Mouse (Mus musculus) cerebellum, postnatal 25 days (tissue): ENCODE data around the gene Tmc6.
"Not testable (repeated sequence)": the region's sequence is repeated elsewhere in the genome, so short reads cannot be mapped to it uniquely, and the experiment has no call there.

ENCODE experiments used
- DNase-seq, 2 experiments: peaks; one replicate each; pipeline ENCODE4 v3.0.0; 2021; ENCODE audit warnings: mixed read lengths in 2 of 2

Tmc6 gene

DNA sequence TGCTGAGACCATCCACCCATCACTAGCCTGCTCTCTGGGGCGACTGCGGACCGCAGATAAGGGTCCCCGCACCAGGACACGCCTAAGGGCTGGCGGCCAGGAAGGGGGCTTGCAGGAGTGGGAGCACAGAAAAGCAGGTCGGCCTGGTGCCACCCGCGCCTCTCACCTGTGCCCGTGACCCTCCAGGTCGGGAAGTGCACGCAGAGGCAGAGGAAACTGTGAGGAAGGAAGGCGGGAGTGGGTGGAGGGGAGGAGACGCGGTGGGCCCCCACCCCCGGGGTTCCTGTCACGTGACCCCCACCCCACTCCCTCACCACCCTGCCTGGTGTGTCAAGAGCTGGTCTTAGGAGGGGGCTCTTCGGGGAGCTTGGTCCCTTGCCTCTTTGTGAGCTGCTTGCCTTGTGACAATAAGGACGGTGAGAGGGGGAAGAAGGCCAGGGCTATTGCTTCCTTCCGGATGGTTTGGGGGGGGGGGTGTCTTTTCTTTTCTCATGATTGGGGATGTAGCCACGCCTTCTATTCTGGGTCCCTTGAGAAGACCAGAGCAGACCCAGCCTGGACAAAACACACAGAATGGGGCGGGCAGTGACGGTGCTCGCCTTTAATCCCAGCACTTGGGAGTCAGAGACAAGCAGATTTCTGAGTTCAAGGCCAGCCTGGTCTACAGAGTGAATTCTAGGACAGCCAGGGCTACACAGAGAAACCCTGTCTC is at the start of gene Tmc6, which contains the start of gene Tmc8:
Gene Tmc6 (minus strand): TSS at position 206 of the 712 bp plus-strand sequence.
Gene Tmc8 (plus strand): TSS at position 84 of the 712 bp plus-strand sequence.
- no peak for DNase-seq

DNA sequence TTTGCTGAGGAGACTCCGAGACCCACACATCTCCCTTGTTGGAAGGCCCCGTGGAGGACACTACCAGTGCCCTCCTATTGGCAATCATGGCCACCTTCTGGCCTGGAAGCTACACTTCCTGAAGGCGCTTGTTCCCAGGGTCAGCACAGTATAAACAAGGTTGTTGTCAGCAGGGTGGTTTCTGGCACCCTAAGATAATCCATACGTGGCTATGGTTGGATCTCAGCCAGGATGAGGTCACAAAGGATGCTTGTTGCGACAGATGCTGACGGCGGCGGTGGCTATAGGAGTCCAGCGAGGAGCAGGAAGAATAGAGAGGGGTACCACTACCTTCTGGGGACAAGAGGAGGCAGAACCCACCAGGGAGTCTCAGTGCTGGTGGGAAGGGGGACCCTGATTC is 48.4 kb upstream of the Tmc6 start:
- DNase-seq = no peak

DNA sequence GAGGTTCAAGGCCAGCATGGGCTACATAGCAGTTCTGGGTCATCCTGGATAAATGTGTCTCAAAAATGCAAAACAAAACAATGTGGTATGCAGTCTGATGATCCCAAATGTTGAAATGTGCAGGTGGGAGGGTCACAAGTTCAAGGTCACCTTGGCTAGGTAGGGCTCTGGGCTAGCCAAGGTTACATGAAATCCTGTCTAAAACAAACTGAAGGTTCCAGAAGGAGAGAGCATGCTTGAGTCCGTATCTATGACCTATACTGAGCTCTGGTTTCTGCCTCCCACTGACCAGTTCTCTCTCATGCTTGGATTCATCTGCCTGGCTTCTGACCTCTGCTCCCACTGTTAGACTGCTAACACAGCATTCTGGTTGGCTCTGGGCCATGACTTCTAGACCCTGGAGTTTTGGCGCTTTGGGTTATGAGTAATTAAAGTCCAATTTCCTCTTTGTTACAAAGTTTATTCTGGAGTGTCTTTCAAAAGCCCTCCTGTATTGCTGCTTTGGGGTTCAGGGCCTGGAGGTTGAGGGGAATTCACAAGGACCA is 47.7 kb upstream of the Tmc6 start:
- DNase-seq = no peak

DNA sequence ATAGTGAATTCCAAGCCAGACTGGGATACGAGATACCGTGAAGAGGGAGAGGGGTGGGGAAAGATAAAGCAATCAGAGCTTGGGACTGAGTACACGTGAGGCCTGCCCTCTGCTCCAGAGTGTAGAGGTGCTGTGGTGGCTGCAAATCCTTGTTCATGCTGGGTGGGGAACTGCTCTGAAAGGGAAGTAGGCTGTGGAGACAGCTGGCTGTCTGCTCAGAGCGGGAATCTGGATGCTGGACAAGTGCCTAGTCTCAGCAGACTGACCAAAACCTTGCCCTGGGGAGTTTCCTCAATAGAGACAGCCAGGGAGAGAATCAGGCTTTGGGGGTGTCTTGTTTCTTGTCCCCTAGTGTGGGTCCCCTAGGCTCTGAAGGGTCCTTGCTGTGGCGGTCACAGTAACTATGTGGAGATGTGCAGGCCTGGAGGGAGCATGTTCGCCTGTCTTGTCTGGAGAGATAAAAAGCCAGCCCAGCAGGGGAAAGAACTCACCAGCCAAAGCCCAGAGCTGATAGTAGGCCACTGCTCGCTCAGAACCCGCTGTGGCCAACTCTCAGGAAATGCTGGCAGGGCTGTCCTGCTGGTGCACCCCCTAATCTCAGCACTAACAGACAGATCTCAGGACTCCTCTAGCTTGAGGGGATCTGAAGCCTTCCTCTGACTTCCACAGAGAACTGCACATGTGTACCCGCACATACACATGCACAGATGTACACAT is 47.0 kb upstream of the Tmc6 start:
- DNase-seq = peak; percentile 34 to 41

DNA sequence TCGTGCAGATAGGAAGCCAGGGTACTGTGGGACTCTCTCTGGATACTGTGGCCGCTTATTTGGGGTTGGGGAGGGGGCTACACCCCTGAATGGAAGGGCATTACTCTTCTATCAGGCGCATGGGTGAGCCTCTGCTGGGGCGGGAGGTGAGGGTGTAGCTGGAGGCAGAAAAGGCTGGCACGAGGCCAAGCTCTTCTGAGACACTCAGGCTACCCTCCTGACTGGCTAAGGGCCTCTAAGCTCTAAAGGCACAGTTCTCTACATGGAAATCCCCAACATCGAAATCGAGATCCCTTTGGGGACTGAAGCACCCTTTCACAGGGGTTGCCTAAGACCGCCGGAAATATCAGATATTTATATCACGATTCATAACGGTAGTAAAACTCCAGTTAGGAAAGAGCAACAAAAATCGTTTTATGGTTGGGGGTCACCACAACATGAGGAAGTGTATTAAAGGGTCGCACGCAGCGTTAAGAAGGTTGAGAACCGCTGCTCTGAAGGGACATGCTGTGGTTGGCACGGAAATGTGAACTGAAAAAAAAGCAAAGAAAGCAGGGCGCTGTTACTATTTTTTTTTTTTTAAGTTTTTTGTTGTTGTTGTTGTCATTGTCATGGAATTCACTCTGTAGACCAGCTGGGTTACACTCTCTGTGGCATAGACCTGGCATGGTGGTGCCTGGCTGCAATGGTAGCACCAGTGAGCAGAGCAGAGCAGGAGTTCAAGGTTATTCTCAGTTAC is 46.3 kb upstream of the Tmc6 start:
- no peak for DNase-seq

DNA sequence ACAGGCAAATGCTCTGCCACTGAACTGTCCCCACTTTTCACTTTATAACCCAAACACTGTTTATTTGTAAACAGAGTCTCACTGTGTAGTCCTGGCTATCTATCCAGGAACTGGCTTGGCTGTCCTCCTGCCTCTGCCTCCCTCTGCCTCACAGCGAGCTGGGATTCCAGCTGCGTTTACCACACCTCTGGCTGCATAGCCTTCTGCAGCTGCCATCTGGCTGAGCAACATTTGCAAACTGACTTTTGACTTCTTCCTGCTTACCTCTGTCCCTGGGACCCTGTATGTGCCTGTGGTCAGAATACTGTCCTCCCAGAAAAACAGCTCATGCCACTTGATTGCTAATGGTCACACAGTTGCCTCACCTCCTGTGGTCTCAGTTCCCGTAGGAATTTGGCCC is 45.4 kb upstream of the Tmc6 start:
- DNase-seq = no peak

DNA sequence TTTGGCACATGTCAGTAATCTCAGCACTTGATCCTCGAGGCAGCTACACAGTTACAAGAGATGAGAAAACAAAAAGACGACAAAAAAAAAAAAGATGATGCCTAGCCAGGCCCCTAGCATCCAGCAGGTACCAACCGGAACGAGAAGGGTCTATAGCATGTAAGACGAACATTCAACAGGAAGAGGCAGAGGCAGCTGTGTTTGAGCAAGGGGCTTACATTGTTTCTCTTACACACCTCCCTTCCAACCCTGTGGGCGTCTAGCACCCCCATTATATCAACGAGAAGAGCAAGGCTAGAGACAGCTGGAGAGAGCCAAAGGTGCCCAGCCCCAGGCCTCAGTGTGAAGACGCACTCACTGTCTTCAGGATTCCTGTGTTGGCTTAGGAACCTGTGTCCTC is 44.9 kb upstream of the Tmc6 start:
- no peak for DNase-seq

DNA sequence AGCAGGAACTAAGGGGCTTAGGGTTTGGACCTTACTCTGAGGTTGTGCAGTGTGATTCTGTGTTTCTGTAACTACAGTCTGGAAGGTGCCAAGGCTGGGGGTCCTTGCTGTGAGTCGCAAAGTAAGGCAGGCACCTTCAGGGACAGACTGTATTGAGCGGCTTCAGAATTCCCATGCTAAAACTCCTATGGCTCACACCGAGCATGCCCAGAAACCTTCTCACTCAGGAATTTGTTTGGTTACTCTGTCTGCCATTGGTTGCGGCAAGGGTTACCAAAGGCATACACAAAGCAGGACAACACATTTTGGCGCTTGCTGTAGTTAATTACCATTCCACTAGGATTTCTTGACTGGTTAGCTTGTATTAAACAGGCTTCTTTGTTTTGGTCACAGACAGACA is 44.2 kb upstream of the Tmc6 start:
- no peak for DNase-seq

DNA sequence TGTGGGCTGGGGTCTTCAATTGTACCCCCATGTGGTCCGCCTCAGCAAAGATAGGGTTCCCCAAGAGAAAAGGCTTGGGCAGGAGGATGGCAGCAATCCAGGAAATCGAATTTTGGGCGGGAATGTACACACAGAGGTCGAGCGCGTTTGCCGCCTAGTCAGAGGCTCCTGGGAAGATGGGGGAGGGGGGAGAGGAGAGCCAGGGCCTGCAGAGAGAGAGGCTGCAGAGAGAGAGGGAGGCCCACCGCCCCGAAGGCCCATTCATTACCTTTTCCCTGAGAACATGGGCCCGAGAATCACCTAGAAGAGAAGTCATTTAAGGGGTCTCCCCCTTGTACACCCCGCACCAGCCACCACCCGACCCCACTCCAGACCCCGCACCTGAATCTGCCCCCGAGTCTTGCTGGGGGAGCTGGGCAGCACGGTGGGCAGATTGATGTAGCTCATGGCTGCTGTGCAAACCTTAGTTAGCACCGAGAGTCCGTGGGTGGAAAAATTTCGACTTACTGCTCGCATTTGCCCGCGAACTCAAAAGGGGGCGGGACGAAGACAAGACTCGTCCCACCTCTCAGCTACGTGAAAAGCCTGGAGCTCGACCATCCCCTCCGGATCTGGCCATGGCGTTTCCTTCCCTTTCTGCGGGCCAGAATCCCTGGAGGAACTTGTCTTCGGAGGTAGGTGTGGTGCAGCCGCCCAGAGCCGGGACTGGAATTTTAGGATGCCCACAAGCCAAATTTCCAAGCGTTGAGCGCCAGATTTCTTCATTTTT is 43.5 kb upstream of the Tmc6 start, which contains the start of the genes Afmid and Tk1:
Gene Afmid (plus strand): TSS at position 592 of the 769 bp plus-strand sequence.
Gene Tk1 (minus strand): TSS at position 760 of the 769 bp plus-strand sequence.
- no peak for DNase-seq

DNA sequence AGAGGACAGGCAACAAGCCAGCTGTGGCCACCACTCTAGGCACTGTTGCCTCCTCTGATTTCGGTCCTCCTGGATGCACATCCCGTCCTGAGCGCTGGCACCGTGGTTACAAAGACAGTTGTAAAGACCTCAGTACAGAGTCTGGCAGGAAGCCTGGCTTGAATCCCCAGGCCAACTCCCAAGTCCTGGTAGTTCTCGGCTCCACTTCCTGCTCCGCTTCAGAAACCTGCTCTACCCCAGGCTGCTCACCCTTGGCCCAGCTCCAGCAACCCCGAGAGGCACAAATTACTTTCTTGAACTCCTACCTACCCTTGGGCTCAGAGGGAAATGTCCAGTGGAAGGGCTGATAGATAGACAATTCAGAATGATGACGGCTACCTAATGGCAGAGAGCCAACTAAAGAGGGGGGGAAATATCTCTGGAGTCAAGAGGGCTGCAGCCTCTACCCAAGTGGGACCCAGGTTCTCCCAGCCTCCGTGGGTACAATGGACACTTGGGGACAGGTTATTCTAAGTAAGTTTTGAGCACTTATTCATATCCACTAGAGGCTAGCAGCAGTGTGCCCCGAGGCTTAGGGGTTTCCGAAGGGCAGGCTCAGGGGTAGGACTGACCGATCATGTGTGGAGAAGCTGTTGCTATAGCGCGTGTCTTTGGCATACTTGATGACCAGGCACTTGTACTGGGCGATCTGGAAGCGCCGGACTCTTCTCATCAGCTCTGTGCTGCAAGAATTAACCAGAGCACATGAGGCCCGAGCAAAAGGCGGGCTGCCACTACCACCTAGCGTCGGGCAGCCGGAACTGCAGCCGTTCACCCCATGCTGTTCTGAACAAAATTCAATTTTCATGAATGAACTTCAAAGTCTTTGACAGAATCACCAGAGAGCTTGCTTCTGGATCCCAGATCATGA is 42.3 kb upstream of the Tmc6 start:
- peak; percentile 86 to 87 for DNase-seq

DNA sequence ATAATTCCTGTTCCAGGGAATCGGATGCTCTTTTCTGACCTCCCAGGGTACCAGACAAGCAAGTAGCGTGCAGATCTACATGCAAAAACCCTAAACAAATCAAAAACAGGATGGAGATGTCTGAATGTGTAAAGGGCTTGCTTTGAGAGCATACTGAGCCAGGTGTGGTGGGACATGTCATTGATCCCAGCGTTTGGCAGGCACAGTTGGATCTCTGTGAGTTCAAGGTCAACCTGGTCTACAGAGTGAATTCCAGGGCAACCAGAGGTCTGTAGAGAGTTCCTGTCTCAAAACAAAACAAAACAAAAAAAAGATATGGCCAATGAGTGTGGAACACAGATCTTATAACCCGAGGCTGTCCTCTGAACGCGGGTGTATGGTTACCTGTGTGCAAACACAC is 41.4 kb upstream of the Tmc6 start:
- no peak for DNase-seq

DNA sequence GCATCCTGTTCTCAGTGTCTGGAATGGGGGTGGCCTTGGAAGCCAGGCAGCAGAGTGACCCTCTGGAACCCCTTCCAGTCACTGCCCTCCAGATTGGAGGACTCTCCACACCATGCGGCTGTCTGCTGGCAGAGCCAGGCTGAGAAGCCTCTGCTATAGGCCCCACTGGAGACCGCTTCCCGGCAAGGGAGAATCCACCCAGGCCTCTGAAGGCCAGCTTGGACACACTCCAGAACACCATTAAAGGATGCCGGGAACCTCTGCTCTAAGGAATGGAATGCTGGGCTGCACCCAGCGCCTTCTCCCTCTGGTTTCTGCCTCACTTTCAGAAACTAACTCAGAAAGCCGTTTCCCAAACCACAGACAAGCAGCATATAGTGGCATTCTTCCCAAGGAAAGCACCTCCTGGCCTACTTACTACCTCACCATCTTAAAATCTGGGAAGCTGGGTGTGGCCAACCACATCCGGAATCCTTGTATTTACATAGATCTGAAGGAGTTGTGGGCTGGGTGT is 40.8 kb upstream of the Tmc6 start:
- no peak for DNase-seq

DNA sequence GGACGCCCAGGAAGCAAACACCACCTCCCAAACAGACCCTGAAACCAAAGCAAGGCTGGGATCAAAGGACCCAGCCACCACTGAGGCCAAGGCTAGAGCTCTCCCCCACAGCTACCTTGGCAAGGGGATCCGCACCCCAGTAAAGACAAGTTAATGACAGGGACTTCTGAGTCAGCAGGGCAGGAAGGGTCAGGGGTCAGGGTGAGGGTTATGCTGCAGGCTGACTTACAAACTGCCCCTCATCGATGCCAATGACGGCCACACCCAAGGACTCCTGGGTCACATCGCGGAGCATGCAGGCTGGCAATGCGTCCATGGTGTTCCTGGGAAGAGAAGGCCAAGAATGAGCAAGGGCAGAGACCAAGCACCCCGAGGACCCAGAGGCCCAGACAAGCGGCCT is 39.9 kb upstream of the Tmc6 start:
- no peak for DNase-seq

DNA sequence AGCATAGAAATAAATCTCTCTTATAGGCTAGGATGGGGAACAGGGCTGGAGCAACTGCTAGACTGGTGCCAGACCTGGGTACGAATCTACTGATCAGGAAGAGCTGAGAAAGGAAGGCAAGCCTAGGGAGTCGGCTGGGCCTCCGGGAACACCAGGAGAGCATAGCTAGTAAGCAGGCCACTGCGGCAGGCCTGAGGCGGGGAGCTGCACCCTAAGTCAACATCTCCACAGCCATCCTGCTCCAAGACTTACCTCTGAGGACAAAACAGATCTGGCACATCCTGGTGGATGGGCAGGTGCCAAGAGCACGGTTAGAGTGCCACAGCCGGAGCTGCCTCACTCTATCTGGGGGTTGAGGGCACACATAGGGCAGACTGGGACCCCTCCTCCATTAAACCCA is 38.2 kb upstream of the Tmc6 start:
- DNase-seq = no peak

DNA sequence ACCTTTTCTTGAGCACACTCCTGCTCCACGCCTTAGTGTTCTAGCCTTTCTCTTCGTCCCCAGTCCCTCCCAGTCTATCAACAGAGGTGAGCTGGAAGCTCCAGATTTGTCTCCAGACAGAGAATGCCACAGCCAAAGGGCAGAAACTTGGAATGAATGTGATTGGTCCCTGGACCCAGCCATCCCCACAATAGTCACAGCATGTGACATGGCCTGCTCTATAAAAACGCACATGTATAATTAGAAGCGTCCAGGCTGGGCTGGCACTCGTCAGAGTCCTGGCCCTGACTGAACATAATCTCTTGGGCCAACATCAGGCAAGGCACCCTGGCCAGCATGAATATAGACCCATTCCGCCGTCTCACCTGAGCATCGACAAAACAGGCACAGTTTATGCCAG is 37.1 kb upstream of the Tmc6 start:
- peak; percentile 22 to 41 for DNase-seq

DNA sequence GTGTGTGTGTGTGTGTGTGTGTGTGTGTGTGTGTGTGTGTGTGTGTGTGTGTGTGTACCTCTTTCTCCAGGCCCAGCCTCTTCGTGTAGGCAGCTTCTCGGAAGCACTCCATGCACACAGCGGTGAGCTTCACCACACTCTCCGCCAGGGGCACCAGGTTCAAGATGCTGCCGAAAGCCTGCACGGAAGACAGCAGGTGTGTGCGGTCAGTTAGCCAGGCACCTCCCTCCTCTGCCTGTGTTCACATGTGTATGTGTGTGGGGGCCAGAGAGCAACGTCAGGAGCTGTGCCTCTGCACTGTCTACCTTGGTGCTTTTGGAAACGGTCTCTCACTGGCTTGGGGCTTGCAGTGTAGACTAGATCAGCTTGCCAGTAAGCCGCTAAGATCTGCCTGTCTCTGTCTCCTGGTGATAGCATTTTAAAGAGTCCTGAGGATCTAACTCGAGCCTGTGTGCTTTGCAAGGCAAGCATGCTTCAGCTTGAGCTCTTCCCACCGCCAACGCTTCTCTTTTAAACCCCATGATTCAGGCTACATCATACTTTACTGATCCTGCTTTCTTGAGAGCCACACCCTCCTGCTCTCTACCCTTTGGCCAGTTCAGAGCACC is 34.5 kb upstream of the Tmc6 start:
- DNase-seq = no peak

DNA sequence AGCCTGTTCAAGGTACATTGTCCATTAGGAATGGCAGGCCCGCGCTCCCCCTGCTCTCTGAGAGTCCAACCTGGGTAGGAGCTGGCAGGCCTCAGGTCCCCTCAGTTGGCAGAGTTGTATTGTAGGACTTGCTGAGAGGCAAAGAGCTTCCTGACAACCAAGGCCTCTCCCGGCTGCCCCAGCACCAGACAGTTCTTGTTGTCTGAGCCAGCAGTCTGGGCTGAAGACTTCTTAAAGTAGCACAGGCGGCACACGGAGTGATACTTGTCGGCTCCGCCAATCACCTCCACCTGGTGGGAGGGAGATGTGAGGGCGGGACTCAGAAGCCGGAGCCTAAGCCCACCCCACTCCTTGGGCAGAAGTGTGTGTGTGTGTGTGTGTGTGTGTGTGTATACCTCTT is 33.9 kb upstream of the Tmc6 start:
- DNase-seq = not testable (repeated sequence)

DNA sequence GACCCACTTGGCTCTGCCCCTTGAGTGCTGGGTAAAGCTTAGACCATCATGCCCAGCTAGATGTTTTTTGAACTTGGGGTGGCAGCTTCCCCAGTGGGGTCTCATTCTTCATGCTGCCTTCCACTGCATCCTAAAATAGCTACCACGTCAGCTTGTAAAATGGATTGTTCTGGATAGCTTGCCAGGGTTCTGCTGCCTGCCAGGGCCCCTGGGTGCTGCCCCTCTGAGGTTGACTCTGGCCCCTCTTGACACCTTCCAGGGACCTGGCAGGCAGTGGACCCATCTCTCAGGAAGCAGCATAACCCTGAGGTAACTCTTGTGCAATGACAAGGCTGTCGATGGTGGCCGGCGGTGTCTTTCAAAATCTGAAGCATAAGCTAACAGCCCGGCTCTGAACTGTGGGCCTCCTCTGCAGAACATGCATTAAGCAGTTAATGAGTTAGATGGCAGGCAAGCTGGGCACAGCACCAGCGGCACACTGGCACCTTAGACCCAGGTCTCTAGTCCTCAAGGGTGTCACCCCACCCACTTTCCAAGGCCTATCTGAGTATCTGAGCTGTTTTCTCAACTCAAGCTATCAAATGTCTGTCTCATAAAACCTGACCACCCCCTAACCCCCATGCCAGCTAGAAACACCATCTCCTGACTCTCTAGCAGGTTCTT is 32.8 kb upstream of the Tmc6 start:
- DNase-seq = no peak

DNA sequence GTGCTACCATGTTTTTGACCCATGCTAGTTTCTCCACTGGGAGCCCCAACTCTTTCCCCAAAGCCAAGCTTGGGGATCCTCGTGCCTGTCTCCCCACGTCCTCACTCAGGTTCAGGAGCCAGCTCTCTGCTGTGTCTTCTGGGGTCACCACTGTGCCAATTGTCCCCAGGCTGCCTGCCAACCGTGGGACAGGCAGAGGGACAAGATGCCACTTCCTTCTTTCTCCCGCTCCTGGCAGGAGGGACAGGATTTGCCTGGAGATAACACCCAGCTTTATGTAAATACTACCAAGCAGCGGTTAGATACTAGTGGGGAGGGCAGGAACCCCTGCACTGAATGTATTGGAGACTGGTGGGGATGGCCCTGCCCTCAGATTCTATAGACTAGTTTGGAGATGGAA is 31.9 kb upstream of the Tmc6 start:
- DNase-seq = no peak

DNA sequence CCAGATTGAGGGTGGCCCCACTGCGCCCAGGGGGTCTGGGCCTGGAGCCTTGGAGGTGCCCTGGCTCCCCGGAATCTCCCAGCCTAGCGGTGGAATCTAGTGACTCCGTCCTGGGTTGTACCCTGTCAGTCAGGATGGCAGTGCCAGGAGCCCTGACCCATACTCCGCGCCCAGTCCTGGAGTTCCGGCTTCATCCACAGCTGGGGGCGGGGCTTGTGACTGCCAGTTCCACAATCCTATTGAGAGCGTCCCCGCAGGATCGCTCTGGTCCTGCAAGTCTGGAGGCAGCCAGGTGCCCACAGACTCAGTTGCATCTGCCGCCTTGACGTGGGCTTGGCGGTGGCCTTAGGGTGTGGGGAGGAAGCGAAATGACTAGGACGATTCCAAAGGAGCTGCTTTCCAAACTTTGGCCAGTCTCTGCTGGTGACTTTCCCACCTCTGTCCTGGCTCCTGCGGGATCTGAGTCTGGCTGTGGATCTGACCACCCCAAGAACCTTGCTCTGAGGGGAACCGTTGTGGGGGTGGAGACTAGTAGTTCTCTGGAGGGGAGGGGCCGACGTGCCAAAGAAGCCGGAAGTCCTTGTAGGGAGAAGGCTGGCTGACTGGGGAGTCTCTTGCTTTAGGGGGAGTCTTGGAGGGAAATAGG is 28.5 kb upstream of the Tmc6 start:
- peak; percentile 44 to 68 for DNase-seq
